ENCODE assay signal across 17 mouse cellular contexts in the genomic region with DNA sequence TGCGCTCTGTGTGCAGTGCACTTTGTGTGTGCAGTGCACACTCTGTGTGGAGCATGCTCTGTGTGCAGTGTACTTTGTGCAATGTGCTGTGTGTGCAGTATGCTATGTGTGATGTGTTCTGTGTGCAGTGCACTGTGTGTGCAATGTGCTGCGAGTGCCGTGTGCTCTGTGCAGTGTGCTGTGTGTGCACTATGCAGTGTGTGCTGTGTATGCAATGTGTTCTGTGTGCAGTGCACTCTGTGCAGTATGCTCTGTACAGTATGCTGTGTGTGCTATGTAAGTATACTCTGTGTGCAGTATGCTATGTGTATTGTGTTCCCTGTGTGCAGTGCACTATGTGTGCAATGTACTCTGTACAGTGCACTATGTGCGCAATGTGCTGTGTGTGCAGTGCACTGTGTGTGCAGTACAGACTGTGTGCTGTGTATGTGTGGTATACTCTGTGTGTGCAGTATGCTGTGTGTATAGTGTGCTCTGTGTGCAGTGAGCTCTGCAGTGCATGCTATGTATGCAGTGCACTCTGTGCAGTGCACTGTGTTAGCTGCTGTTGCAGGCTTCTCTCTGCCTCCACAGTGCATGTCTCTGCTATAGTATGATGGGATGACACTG.
DNase-seq lines count a peak whose midpoint lies in the region; ATAC-seq and TF ChIP-seq lines count a peak whose summit lies in the region.
"Had no signal": no experiment of that assay in that cellular context is flagged by ENCODE, and none has a peak within 500 bp of the region (broad histone marks: within the 10 kb centered on the region; RNA-seq: fewer than 3 reads in every experiment).

No protein-coding gene starts in this region.

- no peak for DNase-seq in forebrain, embryonic 10.5 days (ENCODE audit: extremely low spot score, low spot score)
- DNase-seq in lung, postnatal 10 days, result no peak
- DNase-seq in hindbrain, postnatal 0 days (ENCODE audit: low spot score), result no peak
- no peak for DNase-seq in urinary bladder, postnatal 10 days (ENCODE audit: low spot score)
- DNase-seq in embryo, embryonic 10 days (ENCODE audit: low spot score), result no peak
- DNase-seq: adrenal gland, adult 8-10 months; cerebellum, adult 8-10 months; embryo, embryonic 11 days; gastrocnemius, postnatal 14 days; kidney, postnatal 36 days; lung, postnatal 36 days; right cerebral cortex, postnatal 4 days; thymus, postnatal 4 days had no signal

- no peaks in the 10 kb centered on the region for H3K9me3 ChIP-seq in forebrain, embryonic 12.5 days
- no peaks in the 10 kb centered on the region for H3K9me3 ChIP-seq in forebrain, embryonic 10.5 days
- H3K9me3 ChIP-seq in lung, embryonic 15.5 days, result no peaks in the 10 kb centered on the region
- no peaks in the 10 kb centered on the region for H3K9me3 ChIP-seq in hindbrain, postnatal 0 days (ENCODE audit: low read length)

- no peak overlapping the region for H3K4me2 ChIP-seq in forebrain, embryonic 12.5 days
- H3K4me2 ChIP-seq in lung, embryonic 15.5 days, result no peak overlapping the region
- H3K4me2 ChIP-seq in hindbrain, postnatal 0 days (ENCODE audit: low read depth, low read length), result no peak overlapping the region

- H3K4me1 ChIP-seq in forebrain, embryonic 12.5 days, result no peaks in the 10 kb centered on the region
- no peaks in the 10 kb centered on the region for H3K4me1 ChIP-seq in forebrain, embryonic 10.5 days
- H3K4me1 ChIP-seq in lung, embryonic 15.5 days, result no peaks in the 10 kb centered on the region
- H3K4me1 ChIP-seq in embryonic fibroblast, embryonic 13.5 days (ENCODE audit: control insufficient read depth, insufficient read depth, low read length), result no peaks in the 10 kb centered on the region
- no peaks in the 10 kb centered on the region for H3K4me1 ChIP-seq in hindbrain, postnatal 0 days (ENCODE audit: insufficient read depth, low read length)

- H3K27me3 ChIP-seq in forebrain, embryonic 12.5 days, result no peaks in the 10 kb centered on the region
- no peaks in the 10 kb centered on the region for H3K27me3 ChIP-seq in forebrain, embryonic 10.5 days (ENCODE audit: poor library complexity, severe bottlenecking)
- H3K27me3 ChIP-seq in lung, embryonic 15.5 days, result no peaks in the 10 kb centered on the region
- H3K27me3 ChIP-seq in hindbrain, postnatal 0 days (ENCODE audit: insufficient read depth, low read length), result no peaks in the 10 kb centered on the region

- TF ChIP-seq POLR2A in embryonic fibroblast, embryonic 13.5 days (IDR thresholded peaks at IDR 0.05; ENCODE audit: low read depth, low read length), result no peak

- peak; percentile 19; the same call in 1 of the 2 replicates for ATAC-seq in forebrain, embryonic 12.5 days (ENCODE audit: low FRiP score)
- ATAC-seq in lung, embryonic 15.5 days (ENCODE audit: borderline replicate concordance, extremely low read depth, low FRiP score, low TSS enrichment), result 0 out of 2 replicates have a peak, but pooled peaks have one; percentile 19
- ATAC-seq in hindbrain, postnatal 0 days, result peak; percentile 36; the same call in 1 of the 2 replicates

- peak; percentile 30; the same call in 1 of the 2 replicates for TF ChIP-seq CTCF in embryonic fibroblast, embryonic 13.5 days (IDR thresholded peaks at IDR 0.05; ENCODE audit: borderline replicate concordance, insufficient read depth, low read length)
- no peak for TF ChIP-seq CTCF in hindbrain, postnatal 0 days (IDR thresholded peaks at IDR 0.05; ENCODE audit: low read depth)

- 0 out of 2 replicates have a peak overlapping the region, but pooled peaks have one; percentile 5 for H3K27ac ChIP-seq in forebrain, embryonic 12.5 days
- no peak overlapping the region for H3K27ac ChIP-seq in forebrain, embryonic 10.5 days
- no peak overlapping the region for H3K27ac ChIP-seq in lung, embryonic 15.5 days
- H3K27ac ChIP-seq in embryonic fibroblast, embryonic 13.5 days (ENCODE audit: insufficient read depth, low read length), result no peak overlapping the region
- no peak overlapping the region for H3K27ac ChIP-seq in hindbrain, postnatal 0 days
- H3K27ac ChIP-seq: liver, embryonic 14.5 days had no signal

- peaks cover 95% of the 10 kb centered on the region for H3K36me3 ChIP-seq in forebrain, embryonic 12.5 days (replicated peaks)
- H3K36me3 ChIP-seq in forebrain, embryonic 10.5 days (replicated peaks), result peaks cover 100% of the 10 kb centered on the region
- peaks cover 92% of the 10 kb centered on the region for H3K36me3 ChIP-seq in lung, embryonic 15.5 days
- H3K36me3 ChIP-seq in hindbrain, postnatal 0 days (ENCODE audit: insufficient read depth, low read length), result peaks cover 71% of the 10 kb centered on the region

- WGBS in forebrain, embryonic 12.5 days, result over 99% methylated on average over 4 of the region's 4 CpGs
- WGBS in forebrain, embryonic 10.5 days, result 96% methylated on average over 4 of the region's 4 CpGs
- 93% methylated on average over 4 of the region's 4 CpGs for WGBS in lung, embryonic 15.5 days
- 97% methylated on average over 4 of the region's 4 CpGs for WGBS in hindbrain, postnatal 0 days

- H3K9ac ChIP-seq in forebrain, embryonic 12.5 days, result no peak overlapping the region
- H3K9ac ChIP-seq in lung, embryonic 15.5 days, result no peak overlapping the region
- H3K9ac ChIP-seq in hindbrain, postnatal 0 days (replicated peaks; ENCODE audit: low read length), result no peak overlapping the region
- H3K9ac ChIP-seq: liver, embryonic 14.5 days had no signal

- no peak overlapping the region for H3K4me3 ChIP-seq in forebrain, embryonic 12.5 days (replicated peaks)
- no peak overlapping the region for H3K4me3 ChIP-seq in forebrain, embryonic 10.5 days
- no peak overlapping the region for H3K4me3 ChIP-seq in lung, embryonic 15.5 days
- no peak overlapping the region for H3K4me3 ChIP-seq in embryonic fibroblast, embryonic 13.5 days (ENCODE audit: insufficient read depth, low read length)
- H3K4me3 ChIP-seq in hindbrain, postnatal 0 days (ENCODE audit: low read length), result no peak overlapping the region
